Mouse (Mus musculus): Measurements from ENCODE around the gene Ccdc124. TPM values are rescaled to one million over a fixed set of nuclear protein-coding genes. Genes with fewer than 3 reads are reported as not detected.
A peak's percentile ranks its signal among the peaks of the same experiment; 100 is the strongest.
"Not testable (repeated sequence)": the region's sequence is repeated elsewhere in the genome, so short reads cannot be mapped to it uniquely, and the experiment has no call there.

The Ccdc124 gene
- polyA plus RNA-seq, 1 experiment = 53.4 TPM

GRCm38 (mm10) chr8:70896316-70897020 lies 22.7 kb upstream of the Ccdc124 start:
- no peak for DNase-seq
- WGBS = 2% methylated on average over 25 of the region's 25 CpGs
- no peak overlapping the region for H3K27ac ChIP-seq (ENCODE audit: control insufficient read depth, insufficient read depth, low read length)

GRCm38 (mm10) chr8:70895571-70896259 lies 22.0 kb upstream of the Ccdc124 start:
- not testable (repeated sequence) for DNase-seq; H3K27ac ChIP-seq (ENCODE audit: control insufficient read depth, insufficient read depth, low read length); H3K27me3 ChIP-seq (ENCODE audit: control insufficient read depth, insufficient read depth, low read length)
- WGBS = 87% methylated on average over 24 of the region's 24 CpGs
- H3K4me1 ChIP-seq (replicated peaks; ENCODE audit: control insufficient read depth, insufficient read depth, low read length) = peaks cover 15% of the 10 kb centered on the region
- H3K36me3 ChIP-seq (ENCODE audit: control insufficient read depth, insufficient read depth, low read length) = peaks cover 14% of the 10 kb centered on the region
- H3K4me3 ChIP-seq (ENCODE audit: control insufficient read depth, insufficient read depth, low read length) = peak overlapping the region; percentile 66; the same call in 1 of the 2 replicates

More at GRCm38 (mm10) chr8:70896316-70897020, 22.7 kb upstream of the Ccdc124 start:
- Histone ChIP-seq H3K4me3 (ENCODE audit: control insufficient read depth, insufficient read depth, low read length) (peak overlapping the region; percentile 66), H3K36me3 (ENCODE audit: control insufficient read depth, insufficient read depth, low read length) (peaks cover 14% of the 10 kb centered on the region), H3K27me3 (ENCODE audit: control insufficient read depth, insufficient read depth, low read length) (peaks cover 4% of the 10 kb centered on the region; the same call in 1 of the 2 replicates), H3K4me1 (replicated peaks; ENCODE audit: control insufficient read depth, insufficient read depth, low read length) (peaks cover 15% of the 10 kb centered on the region)
- TF ChIP-seq POLR2A (IDR thresholded peaks at IDR 0.05; ENCODE audit: control insufficient read depth, extremely low read depth, insufficient read depth, low read length, poor library complexity) (no peak), CTCF (IDR thresholded peaks at IDR 0.05; ENCODE audit: borderline replicate concordance, control insufficient read depth, extremely low read depth, insufficient read depth, low read length, poor library complexity) (no peak)

- H3K27me3 ChIP-seq (ENCODE audit: control insufficient read depth, insufficient read depth, low read length) = peaks cover 4% of the 10 kb centered on the region; the same call in 1 of the 2 replicates
- TF ChIP-seq POLR2A (IDR thresholded peaks at IDR 0.05; ENCODE audit: control insufficient read depth, extremely low read depth, insufficient read depth, low read length, poor library complexity) (no peak), CTCF (IDR thresholded peaks at IDR 0.05; ENCODE audit: borderline replicate concordance, control insufficient read depth, extremely low read depth, insufficient read depth, low read length, poor library complexity) (no peak)
- no peak overlapping the region for H3K27ac ChIP-seq (ENCODE audit: control insufficient read depth, insufficient read depth, low read length)
- DNase-seq = no peak
- H3K4me1 ChIP-seq (replicated peaks; ENCODE audit: control insufficient read depth, insufficient read depth, low read length) = peaks cover 15% of the 10 kb centered on the region
- H3K36me3 ChIP-seq (ENCODE audit: control insufficient read depth, insufficient read depth, low read length) = peaks cover 14% of the 10 kb centered on the region
- no peak overlapping the region for H3K4me3 ChIP-seq (ENCODE audit: control insufficient read depth, insufficient read depth, low read length)
- 93% methylated on average over 8 of the region's 8 CpGs for WGBS
Observed at GRCm38 (mm10) chr8:70894771-70895545, 21.2 kb upstream of the Ccdc124 start.

GRCm38 (mm10) chr8:70894385-70894720 lies 20.6 kb upstream of the Ccdc124 start:
- 86% methylated on average over 2 of the region's 2 CpGs for WGBS
- Histone ChIP-seq H3K4me1 (replicated peaks; ENCODE audit: control insufficient read depth, insufficient read depth, low read length) (peaks cover 15% of the 10 kb centered on the region), H3K36me3 (ENCODE audit: control insufficient read depth, insufficient read depth, low read length) (peaks cover 14% of the 10 kb centered on the region), H3K4me3 (ENCODE audit: control insufficient read depth, insufficient read depth, low read length) (no peak overlapping the region), H3K27ac (ENCODE audit: control insufficient read depth, insufficient read depth, low read length) (no peak overlapping the region), H3K27me3 (ENCODE audit: control insufficient read depth, insufficient read depth, low read length) (peaks cover 4% of the 10 kb centered on the region; the same call in 1 of the 2 replicates)
- DNase-seq = no peak
- TF ChIP-seq POLR2A (IDR thresholded peaks at IDR 0.05; ENCODE audit: control insufficient read depth, extremely low read depth, insufficient read depth, low read length, poor library complexity) (no peak), CTCF (IDR thresholded peaks at IDR 0.05; ENCODE audit: borderline replicate concordance, control insufficient read depth, extremely low read depth, insufficient read depth, low read length, poor library complexity) (no peak)

GRCm38 (mm10) chr8:70893656-70894384 lies 20.1 kb upstream of the Ccdc124 start:
- DNase-seq = peak; percentile 72
- H3K4me3 ChIP-seq (ENCODE audit: control insufficient read depth, insufficient read depth, low read length) = no peak overlapping the region
- 56% methylated on average over 12 of the region's 12 CpGs for WGBS

More at GRCm38 (mm10) chr8:70893656-70894384, 20.1 kb upstream of the Ccdc124 start:
- Histone ChIP-seq H3K27me3 (ENCODE audit: control insufficient read depth, insufficient read depth, low read length) (peaks cover 4% of the 10 kb centered on the region; the same call in 1 of the 2 replicates), H3K4me1 (replicated peaks; ENCODE audit: control insufficient read depth, insufficient read depth, low read length) (peaks cover 15% of the 10 kb centered on the region), H3K27ac (ENCODE audit: control insufficient read depth, insufficient read depth, low read length) (no peak overlapping the region), H3K36me3 (ENCODE audit: control insufficient read depth, insufficient read depth, low read length) (peaks cover 14% of the 10 kb centered on the region)
- TF ChIP-seq CTCF (IDR thresholded peaks at IDR 0.05; ENCODE audit: borderline replicate concordance, control insufficient read depth, extremely low read depth, insufficient read depth, low read length, poor library complexity) (peak; percentile 81; the same call in 1 of the 2 replicates), POLR2A (IDR thresholded peaks at IDR 0.05; ENCODE audit: control insufficient read depth, extremely low read depth, insufficient read depth, low read length, poor library complexity) (no peak)
